Mouse (Mus musculus): ENCODE results near the gene Dyrk2.

Gene Dyrk2

DNA sequence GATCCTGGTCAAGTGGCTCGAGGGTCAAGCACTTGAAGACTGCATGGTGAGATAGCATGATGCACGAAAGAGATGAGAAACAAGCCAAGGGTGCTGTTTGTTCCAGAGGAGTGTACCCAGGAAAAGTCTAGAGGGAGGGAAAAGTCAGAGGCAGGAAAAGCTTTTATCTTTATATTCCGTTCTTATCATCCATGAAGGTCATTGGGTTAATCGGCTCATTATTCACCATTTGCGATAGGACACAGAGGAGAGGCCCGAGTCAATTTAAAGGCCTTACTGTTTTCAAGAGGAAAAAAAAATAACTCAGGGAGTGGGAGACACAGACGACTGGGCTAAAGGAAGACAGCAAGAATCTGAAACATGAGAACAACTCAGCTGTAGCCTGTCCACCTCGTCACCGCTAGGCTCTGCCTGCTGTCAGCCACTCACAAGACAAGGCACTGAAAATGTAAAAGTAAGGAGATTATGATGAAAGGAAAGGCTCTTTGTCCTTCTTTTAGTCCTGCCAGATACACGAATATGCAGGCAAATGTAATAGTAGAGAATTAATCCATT, 22.9 kb downstream of the Dyrk2 start:
- no peak for DNase-seq (ENCODE audit: extremely low spot score, low read depth, low spot score)

DNA sequence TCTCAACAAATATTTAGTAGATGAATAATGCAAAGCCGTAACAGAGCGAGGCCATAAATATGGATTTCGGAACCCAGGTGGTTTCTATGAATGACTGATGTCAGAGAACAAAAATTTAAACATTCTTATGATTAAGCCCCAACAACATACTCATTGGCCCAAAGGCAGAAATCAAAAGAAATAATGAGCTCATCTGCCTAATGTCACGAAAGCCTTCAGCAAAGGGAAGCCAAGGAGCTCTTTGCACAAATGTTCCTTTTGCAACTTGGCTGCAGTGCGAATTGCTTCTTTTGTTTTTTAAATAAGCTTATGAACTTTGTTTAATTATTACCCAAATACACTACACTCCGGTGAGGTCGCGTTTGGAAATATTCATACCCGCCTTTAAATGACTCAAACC, 29.4 kb downstream of the Dyrk2 start:
- no peak for DNase-seq (ENCODE audit: extremely low spot score, low read depth, low spot score)

DNA sequence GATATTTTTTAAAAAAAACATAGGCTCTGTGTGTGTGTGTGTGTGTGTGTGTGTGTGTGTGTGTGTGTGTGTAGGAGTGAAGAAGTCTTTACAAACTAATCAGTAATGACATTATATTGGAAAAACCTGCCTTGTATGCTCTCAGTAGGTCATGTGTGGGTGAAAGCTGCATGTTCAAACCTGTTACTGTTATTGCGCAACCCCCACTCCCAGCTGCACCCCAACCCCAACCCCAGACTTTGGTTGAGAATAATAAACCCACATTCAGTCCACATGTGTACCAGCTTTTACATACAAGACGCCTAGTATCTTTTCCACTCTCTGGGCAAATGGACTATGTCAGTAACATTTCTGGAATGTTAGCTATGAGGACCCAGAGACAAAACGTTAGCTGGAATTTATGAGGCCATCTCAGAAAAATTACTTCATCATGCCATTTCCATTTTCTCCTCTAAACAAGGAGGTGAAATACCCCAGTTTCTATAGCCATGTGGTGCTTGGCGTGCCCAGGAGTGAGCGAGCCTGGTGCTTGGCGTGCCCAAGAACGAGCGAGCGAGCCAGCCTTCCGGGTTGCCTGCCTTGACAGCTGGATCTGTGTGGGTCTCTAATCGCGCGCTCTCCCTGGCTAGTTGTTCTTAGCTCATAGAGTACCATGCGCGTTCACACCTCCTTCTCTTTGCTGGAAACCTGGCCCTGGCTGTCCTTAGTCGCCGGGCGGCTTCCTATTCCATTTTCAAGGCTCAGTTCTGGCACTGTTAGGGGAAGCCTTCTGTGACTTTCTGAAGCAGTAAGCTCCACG, 30.5 kb downstream of the Dyrk2 start:
- DNase-seq (ENCODE audit: extremely low spot score, low read depth, low spot score) = no peak

DNA sequence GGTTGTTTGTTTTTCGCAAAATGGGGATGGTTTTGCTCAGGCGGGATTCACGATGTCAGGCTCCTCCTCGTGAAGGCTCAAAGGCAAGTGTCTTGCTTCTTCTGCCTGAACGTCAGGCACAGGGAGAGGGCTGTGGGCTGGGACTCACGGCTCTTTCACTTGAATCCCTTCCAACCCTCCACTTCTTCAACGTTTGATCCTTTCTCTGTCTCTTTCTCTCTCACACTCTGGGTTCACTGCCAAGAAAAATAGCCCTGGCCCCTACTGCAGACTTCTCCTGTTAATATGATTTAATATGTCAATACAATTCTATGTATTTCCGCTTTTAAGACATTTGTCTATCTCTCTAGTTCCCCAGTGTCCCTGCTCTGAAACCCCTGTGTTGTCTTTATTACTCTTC, 32.4 kb downstream of the Dyrk2 start:
- no peak for DNase-seq (ENCODE audit: extremely low spot score, low read depth, low spot score)

DNA sequence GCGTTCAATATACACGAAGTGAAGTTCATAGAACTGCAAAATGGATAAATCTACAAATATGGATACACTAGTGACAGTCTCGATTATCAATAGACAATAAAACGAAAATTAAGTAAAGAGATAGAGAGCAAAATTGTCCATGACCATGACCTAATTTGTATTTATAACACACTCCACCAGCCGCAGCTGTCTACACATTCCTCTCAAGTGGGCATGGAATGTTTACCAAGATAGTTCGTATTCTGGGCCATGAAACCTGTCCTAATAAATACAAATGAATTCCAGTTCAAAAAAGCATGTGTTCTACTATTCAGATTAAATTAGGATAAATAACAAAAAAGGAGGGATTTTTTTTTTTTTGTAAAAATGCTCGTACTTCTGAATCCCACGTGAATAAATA, 38.8 kb downstream of the Dyrk2 start:
- no peak for DNase-seq (ENCODE audit: extremely low spot score, low read depth, low spot score)

DNA sequence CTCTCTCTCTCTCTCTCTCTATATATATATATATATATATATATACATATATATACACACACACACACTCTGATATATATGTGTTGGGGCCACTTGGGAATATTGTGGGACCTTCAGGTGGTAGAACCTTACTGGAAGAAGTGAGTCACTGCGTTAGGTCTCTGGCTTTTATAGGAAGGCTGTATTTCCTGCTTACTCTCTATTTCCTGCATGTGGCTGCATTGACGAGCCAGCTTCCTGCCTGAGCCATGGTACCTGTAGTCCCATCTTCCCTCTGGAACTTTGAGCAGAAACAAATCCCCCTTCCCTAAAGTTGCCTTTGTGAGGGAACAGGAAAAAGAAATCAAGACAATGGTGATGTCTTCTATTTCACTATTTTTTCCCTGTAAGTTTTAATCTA, 40.4 kb downstream of the Dyrk2 start:
- DNase-seq (ENCODE audit: extremely low spot score, low read depth, low spot score) = no peak

DNA sequence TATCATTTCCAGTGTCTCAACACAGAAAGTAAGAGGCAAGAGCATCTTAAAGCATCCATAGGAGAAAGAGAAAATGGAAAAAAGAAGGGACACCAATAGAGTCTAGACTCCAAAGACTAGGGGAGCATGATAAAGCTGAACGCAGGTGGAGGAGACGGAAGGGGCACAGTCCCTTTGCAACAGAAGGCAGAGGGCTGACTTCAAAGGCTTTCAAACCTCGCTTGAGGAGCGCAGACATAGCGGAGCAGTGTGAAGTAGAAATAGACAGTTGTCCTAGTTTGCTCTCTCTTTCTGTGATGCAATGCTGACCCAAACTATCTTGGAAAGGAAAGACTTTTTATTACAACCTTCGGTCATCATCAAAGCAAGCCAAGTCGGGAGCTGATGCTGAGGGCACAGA, 42.9 kb downstream of the Dyrk2 start:
- no peak for DNase-seq (ENCODE audit: extremely low spot score, low read depth, low spot score)

DNA sequence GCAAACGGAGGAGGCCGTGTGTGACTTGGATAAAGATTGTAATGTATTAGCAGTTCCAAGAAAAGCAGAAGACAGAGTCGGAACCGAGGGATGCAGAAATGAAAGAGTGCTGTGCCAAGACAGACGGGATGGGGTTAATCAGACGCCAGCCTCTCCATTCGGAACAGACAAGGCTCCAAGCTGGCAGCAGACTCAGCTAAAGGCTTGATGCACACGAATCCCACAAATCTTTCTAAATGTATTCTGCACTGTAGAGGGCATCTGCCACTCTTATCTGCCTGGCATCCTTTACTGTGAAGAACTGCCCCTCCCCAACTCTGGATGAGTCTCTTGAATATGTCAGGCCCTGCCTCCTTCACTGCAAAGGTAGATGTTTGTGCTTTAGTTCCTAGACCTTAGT, 45.2 kb downstream of the Dyrk2 start:
- DNase-seq (ENCODE audit: extremely low spot score, low read depth, low spot score) = no peak

DNA sequence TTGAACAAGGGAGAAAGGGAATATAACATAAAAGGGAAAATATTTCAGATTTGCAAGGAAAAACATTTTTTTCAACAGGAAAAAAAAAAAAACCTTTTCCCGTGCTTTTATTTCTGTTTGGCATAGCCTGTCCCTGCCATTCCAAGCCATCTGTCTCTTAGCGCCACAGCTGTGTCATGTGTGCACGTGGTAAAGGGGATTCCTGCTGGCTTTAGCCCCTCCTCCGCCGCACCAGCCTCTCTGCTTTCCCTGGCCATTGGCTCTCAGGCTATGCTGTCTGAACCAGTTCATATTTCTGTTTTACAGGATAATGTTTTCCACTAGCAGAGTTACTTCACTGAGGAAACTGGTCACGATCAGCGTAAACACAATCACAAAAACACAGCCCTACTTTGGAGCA, 49.1 kb downstream of the Dyrk2 start:
- DNase-seq (ENCODE audit: extremely low spot score, low read depth, low spot score) = no peak

DNA sequence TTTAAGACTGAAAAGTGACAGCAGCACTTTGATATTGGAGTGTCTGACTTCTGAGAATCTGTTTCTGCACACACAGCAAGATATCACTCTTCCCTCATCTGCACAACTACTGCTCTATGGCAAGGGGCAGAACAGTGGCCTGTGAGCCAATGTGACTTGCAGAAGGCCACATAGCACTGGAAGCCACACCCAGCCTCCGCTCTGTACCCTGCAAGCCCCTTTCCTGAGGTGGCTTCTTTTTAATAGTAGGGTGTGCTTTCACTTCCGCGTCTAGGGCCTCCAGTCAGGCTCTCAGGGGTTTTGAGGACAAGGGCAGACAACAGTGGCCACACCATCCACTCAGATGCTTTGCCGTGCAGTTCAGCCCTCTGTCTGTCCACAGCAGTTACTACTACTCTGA, 50.2 kb downstream of the Dyrk2 start:
- no peak for DNase-seq (ENCODE audit: extremely low spot score, low read depth, low spot score)

DNA sequence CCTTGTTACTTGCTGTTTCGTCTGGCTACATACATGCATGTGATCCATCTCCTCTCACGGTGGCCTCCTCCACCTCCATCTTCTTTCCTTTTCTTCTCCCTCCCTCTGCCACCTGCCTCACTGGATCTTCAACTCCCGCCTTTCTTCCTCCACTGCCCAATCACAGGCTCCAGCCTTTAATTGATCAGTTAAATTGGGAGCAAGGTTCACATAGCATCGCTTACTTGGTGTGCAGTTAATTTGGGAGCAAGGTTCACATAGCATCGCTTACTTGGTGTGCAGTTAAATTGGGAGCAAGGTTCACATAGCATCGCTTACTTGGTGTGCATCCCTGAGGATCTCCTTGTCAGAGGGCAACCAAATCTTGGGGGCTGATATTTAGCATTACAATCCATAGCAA, 52.9 kb downstream of the Dyrk2 start:
- no peak for DNase-seq (ENCODE audit: extremely low spot score, low read depth, low spot score)

DNA sequence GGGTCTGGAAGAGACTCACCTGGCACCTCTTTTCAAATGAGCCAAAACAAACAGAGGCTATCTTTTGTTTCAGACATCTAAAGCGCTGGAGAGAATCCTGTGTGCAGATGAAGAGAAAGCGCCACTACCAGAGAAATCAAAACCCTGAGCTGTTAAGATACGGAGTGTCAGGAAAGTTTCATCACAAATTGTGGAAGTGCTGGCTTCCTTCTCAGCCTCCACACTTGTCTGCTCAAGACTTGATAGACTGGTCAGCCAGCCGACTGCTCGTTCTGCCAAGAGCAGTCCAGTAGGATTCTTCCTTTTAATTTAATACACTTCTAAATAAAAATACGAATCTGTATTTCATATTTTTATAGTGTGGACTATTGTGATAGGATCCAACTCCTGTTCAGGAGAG, 58.1 kb downstream of the Dyrk2 start:
- DNase-seq (ENCODE audit: extremely low spot score, low read depth, low spot score) = no peak

DNA sequence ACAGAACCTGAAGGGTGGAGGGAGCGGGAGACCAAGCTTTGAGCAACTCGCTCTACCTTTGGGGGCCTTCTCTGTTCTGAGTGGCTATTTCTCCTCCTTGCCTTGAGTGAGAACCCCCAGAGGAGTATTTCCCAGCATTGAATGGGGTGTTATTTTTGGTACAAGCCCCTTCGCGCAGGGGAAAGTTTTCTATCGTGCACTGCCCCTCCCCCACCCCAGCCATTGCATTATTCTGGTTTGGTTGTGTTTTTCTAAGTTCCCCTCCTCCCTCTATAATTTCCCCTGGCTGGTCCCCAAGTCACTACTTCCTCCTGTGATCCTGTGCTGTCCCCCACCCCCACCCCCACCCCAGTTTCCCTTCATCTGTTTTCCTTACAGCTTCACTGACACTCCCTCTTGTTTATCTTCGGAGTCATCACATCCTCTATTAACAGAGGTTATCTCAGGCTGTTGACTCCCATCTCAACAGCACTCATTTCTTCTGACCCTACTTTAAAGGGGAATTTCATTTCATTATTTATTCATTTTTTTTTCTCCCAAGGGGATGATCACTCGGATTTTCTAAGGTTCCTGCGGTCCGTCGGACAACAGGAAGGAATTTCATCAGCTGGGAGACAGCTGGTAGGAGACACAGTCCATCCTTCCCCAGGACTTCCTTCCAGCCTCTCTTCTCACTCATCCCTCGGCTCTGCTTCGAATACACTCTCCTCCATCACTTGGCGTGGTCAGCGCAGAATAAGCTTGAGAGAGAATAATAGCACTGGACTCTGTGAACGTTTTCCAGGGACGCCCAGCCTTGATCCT, 58.9 kb downstream of the Dyrk2 start:
- DNase-seq (ENCODE audit: extremely low spot score, low read depth, low spot score) = no peak
